Mouse (Mus musculus) embryonic facial prominence, embryonic 13.5 days (tissue): ENCODE data around the gene Dchs2. TPM values are rescaled to one million over a fixed set of nuclear protein-coding genes. Genes with fewer than 3 reads are reported as not detected.

Experiments
- ATAC-seq: fragments of 200-750 bp; cut with Nextera tagmentation; 2 replicates; pipeline ENCODE4 v1.8.0; 2017; ENCODE audit warnings: low read depth; ENCODE audit not compliant: insufficient number of reproducible peaks, insufficient read depth, low FRiP score, low TSS enrichment
- H3K27ac ChIP-seq: fragments of 300-500 bp; sonication (generic); 2 replicates; pipeline ENCODE4 v1.5.1; 2015; ENCODE audit warnings: moderate library complexity, mild to moderate bottlenecking, inconsistent platforms
- H3K27me3 ChIP-seq: fragments of 300-500 bp; sonication (generic); 2 replicates; pipeline ENCODE4 v1.6.1; 2015; ENCODE audit warnings: mild to moderate bottlenecking, inconsistent platforms
- H3K36me3 ChIP-seq: fragments of 300-500 bp; sonication (generic); 2 replicates; pipeline ENCODE4 v1.6.1; 2015; ENCODE audit warnings: mild to moderate bottlenecking, inconsistent platforms
- H3K4me1 ChIP-seq: fragments of 300-500 bp; sonication (generic); 2 replicates; pipeline ENCODE4 v1.6.1; 2015; ENCODE audit warnings: inconsistent platforms
- H3K4me2 ChIP-seq: fragments of 300-500 bp; sonication (generic); 2 replicates; pipeline ENCODE4 v1.6.1; 2015; ENCODE audit warnings: moderate library complexity, mild to moderate bottlenecking, inconsistent platforms
- H3K4me3 ChIP-seq: fragments of 300-500 bp; sonication (generic); 2 replicates; pipeline ENCODE4 v1.5.1; 2015; ENCODE audit warnings: mild to moderate bottlenecking, inconsistent platforms
- H3K9ac ChIP-seq: fragments of 300-500 bp; sonication (generic); 2 replicates; pipeline ENCODE4 v1.6.1; 2015; ENCODE audit warnings: mild to moderate bottlenecking, inconsistent platforms
- H3K9me3 ChIP-seq: fragments of 300-500 bp; sonication (generic); 2 replicates; pipeline ENCODE4 v1.6.1; 2016; ENCODE audit warnings: inconsistent platforms
- WGBS: fragments of 180-500 bp; shearing (Covaris S2); methylation state at CpG from one replicate; pipeline ENCODE4 v1.1.7; 2015; ENCODE audit warnings: mixed read lengths; 5-methylcytosine and 5-hydroxymethylcytosine counted together
- polyA plus RNA-seq: library from polyadenylated mRNA; unstranded; fragments of >200 nt; fragmentation: Nextera tagmentation; extraction: Ambion mirVana; gene quantifications from 2 replicates; pipeline ENCODE4 v1.2.1, GENCODE M21; 2015

The Dchs2 gene
- polyA plus RNA-seq, result 0.35 and 0.51 TPM in 2 replicates

DNA sequence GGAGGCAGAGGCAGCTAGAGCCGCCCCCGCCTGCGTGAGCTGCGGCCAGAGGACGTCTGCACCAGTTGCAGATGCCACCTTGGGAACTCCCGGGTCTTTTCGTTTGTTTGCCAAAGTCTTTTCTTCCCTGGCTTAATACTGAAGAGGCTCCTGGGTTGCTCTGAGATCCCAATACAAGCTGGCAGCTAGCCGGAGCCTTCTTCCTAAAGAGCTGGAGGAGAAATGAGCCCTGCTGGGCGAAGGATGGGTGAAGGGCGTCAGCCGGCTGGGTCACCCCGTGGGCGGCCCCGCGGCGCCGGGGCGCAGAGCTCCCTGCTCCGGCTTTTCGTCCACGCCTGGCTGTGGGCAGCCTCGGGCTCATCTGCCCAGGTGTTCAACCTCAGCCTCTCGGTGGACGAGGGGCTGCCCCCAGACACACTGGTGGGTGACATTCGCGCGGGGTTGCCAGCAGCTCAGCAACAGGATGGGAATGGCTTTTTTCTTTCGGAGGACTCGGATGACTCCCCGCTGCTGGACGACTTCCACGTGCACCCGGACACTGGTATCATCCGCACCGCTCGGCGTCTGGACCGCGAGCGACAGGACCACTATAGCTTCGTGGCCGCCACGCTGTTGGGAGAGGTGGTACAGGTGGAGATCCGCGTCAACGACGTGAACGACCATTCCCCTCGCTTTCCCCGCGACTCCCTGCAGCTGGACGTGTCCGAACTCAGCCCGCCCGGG is at the start of gene Dchs2:
Dchs2 (plus strand) TSS at position 223 of the 723 bp plus-strand sequence.
- ATAC-seq, result no peak; the same call in 1 of the 2 replicates
- WGBS, result under 1% methylated on average over 55 of the region's 55 CpGs

DNA sequence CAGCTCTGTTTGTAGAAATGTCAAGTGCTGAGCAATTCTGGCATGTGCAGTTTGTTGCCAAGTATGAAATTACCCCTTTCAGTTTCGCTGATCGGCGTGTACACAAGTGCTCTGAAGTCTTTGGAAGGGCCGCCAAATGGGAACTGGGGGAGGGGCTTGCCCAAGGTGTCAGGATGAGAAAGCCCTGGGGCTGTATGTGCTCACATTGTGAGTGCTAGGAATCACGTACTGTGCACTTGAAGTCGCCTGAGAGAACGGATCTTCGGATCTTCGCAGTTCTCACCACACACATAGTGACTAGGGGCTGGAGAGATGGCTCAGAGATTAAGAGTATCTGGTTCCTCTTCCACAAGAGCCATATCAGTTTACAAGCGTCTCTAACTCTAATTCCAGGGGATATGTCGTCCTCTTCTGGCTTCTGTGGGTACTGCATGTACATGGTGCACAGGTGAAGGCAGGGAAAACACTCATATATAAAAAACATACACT is 47.1 kb upstream of the Dchs2 start:
- peak overlapping the region; percentile 34 for H3K4me3 ChIP-seq
- ATAC-seq, result peak; percentile 72
- H3K27me3 ChIP-seq, result no peaks in the 10 kb centered on the region
- no peaks in the 10 kb centered on the region for H3K36me3 ChIP-seq
- H3K27ac ChIP-seq, result no peak overlapping the region
- peaks cover 8% of the 10 kb centered on the region for H3K4me1 ChIP-seq
- 0 out of 2 replicates have a peak overlapping the region, but pooled peaks have one; percentile 11 for H3K9ac ChIP-seq
- H3K4me2 ChIP-seq, result peak overlapping the region; percentile 60
- WGBS, result 3% methylated on average over 11 of the region's 11 CpGs
- H3K9me3 ChIP-seq, result no peaks in the 10 kb centered on the region

More for the DNA sequence above, at the start of gene Dchs2:
- Histone ChIP-seq H3K27me3 (peaks cover 80% of the 10 kb centered on the region), H3K4me3 (peak within 1 kb of the TSS; percentile 54), H3K4me1 (peaks cover 24% of the 10 kb centered on the region), H3K4me2 (peak within 1 kb of the TSS; percentile 95), H3K9ac (peak within 1 kb of the TSS; percentile 61), H3K27ac (no peak within 1 kb of the TSS), H3K9me3 (no peaks in the 10 kb centered on the region), H3K36me3 (no peaks in the 10 kb centered on the region)

DNA sequence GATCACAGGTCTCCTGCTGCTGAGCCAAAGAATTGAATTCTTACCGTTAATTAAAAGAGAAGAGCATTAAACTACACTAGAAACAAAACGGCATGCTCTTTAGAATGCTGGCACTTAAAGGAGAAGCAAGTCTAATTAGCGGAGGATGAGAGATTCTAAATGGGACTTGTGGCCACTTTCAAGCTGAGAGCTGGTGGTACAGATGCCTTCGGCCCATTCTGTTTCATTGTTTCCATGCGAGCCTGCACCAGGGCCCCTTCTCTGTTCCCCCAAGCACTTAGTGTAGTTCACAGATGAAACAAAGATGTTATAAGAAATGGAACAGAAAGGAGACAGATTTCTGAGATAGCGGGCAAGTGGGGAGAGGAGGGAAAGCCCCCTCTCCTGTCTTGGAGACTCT is 30.2 kb upstream of the Dchs2 start:
- Histone ChIP-seq H3K4me1 (0 out of 2 replicates have a peak, but pooled peaks cover 4% of the 10 kb centered on the region), H3K9me3 (no peaks in the 10 kb centered on the region), H3K36me3 (no peaks in the 10 kb centered on the region), H3K4me3 (no peak overlapping the region), H3K9ac (no peak overlapping the region), H3K27me3 (peaks cover 7% of the 10 kb centered on the region), H3K27ac (no peak overlapping the region), H3K4me2 (no peak overlapping the region)
- no peak for ATAC-seq
- WGBS, result 59% methylated on average over 6 of the region's 6 CpGs

DNA sequence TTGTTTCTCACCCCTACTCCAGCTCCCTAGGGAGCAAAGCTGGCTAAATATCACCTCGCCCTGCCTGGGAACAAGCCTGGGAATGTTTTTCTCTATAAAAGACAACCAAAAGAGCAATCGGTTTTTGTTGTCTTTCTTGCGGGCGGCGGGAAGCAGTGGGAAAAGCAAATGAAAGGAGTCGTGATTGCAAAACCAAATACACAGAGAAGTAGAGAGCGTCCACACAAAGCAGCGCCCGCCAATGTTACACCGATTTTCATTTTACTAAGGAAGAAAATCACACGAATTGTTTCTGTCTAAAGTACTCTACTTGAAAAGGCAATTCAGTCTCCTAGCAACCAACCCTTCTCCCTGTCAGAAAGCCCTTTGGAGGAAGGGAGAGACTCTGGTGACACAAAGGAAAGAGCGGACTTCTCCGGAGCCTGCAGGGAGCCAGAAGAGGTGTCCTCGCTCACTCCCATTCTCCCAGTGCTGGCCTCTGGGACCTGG is 29.2 kb upstream of the Dchs2 start:
- 20% methylated on average over 14 of the region's 14 CpGs for WGBS
- H3K27me3 ChIP-seq, result peaks cover 7% of the 10 kb centered on the region
- peak overlapping the region; percentile 36; the same call in 1 of the 2 replicates for H3K9ac ChIP-seq
- H3K4me1 ChIP-seq, result 0 out of 2 replicates have a peak, but pooled peaks cover 4% of the 10 kb centered on the region
- peak overlapping the region; percentile 20 for H3K4me3 ChIP-seq
- no peaks in the 10 kb centered on the region for H3K36me3 ChIP-seq
- peak overlapping the region; percentile 51 for H3K4me2 ChIP-seq
- no peak overlapping the region for H3K27ac ChIP-seq
- ATAC-seq, result no peak
- no peaks in the 10 kb centered on the region for H3K9me3 ChIP-seq

DNA sequence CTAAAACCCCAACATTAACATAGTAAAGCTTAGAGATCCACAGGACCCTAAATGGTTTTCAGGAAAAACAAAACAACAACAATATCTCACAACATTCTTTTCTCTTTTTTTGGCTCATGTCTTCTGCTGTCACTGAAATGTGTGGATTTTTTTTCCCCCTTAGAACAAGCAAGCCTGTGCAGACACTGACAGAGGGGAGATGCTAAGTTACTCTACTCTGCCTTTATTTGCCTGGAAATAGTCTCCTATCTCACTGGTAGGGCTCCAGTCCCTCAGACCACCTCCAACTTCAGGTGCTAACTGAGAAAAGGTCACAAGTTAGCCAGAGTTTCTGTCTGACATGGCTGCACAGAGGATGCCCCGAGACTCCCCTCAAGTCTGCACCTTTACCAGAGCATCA is 28.6 kb upstream of the Dchs2 start:
- Histone ChIP-seq H3K9me3 (no peaks in the 10 kb centered on the region), H3K4me2 (peak overlapping the region; percentile 51), H3K4me3 (no peak overlapping the region), H3K4me1 (0 out of 2 replicates have a peak, but pooled peaks cover 4% of the 10 kb centered on the region), H3K36me3 (no peaks in the 10 kb centered on the region), H3K9ac (peak overlapping the region; percentile 36; the same call in 1 of the 2 replicates), H3K27ac (no peak overlapping the region), H3K27me3 (peaks cover 7% of the 10 kb centered on the region)
- 89% methylated on average over 1 of the region's 1 CpGs for WGBS
- no peak for ATAC-seq

DNA sequence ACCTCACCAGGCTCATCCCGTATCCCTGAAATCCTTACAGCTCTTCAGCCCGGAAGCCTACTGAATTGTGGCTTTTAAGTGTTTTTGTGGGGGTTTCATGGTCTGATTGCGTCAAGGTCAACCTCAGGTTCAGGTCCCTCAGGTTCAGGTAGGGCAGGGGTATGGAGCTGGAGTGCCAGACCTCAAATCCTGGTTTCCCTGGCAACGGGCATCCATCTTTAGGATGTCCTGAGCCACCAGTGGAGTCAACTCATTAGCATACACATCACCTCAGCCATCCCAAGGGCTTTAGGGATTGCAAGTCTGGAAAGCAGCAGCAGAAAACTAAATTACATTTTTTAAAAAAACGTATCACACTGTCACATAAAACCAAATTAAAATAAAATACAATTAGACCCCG is 28.1 kb upstream of the Dchs2 start:
- no peak overlapping the region for H3K4me2 ChIP-seq
- H3K27me3 ChIP-seq, result peaks cover 7% of the 10 kb centered on the region
- H3K9ac ChIP-seq, result no peak overlapping the region
- H3K36me3 ChIP-seq, result no peaks in the 10 kb centered on the region
- 75% methylated on average over 6 of the region's 6 CpGs for WGBS
- H3K9me3 ChIP-seq, result no peaks in the 10 kb centered on the region
- ATAC-seq, result no peak
- H3K4me1 ChIP-seq, result 0 out of 2 replicates have a peak, but pooled peaks cover 4% of the 10 kb centered on the region
- H3K27ac ChIP-seq, result no peak overlapping the region
- H3K4me3 ChIP-seq, result no peak overlapping the region

DNA sequence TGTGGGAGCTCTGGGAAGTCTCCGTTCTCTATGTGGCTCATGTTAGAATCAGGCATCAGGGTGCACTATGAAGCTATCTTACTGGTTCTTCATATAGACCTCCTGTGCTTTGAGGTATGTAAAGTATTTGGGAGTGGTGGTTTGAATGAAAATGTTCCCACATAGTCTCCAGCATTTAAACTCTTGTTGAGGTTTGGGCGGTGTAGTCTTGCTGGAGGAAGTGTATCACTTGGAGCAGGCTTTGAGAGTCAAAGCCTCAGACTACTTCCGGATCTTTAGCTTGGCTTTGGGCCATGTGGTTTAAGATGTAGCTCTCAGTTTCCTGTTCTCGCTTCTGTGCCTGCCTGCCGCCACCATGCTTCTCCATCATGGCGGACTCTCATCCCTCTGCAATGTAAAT is 25.5 kb upstream of the Dchs2 start:
- no peak overlapping the region for H3K4me3 ChIP-seq
- H3K9ac ChIP-seq, result no peak overlapping the region
- WGBS, result 80% methylated on average over 6 of the region's 6 CpGs
- no peak overlapping the region for H3K27ac ChIP-seq
- H3K27me3 ChIP-seq, result peaks cover under 1% of the 10 kb centered on the region; the same call in 1 of the 2 replicates
- 0 out of 2 replicates have a peak, but pooled peaks cover 4% of the 10 kb centered on the region for H3K4me1 ChIP-seq
- H3K9me3 ChIP-seq, result no peaks in the 10 kb centered on the region
- H3K36me3 ChIP-seq, result no peaks in the 10 kb centered on the region
- no peak overlapping the region for H3K4me2 ChIP-seq
- no peak for ATAC-seq

DNA sequence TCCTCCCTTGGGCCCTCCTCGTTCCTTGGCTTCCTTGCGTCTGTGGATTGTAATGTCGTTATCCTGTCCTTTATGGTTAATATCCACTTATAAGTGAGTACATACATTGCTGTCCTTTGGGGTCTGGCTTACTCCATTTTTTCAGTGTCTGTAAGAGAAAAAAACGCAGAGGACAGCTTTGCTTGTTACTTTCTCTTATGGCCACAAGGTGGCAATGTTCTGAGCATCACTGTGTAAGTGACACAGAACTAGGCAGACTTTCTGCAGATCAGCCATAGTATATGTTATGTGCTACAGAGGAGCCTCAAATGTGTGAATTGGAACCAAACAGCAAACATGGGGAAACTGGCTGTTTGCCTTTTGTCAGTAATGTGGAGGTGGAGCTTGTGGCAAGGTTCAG is 17.6 kb upstream of the Dchs2 start:
- H3K36me3 ChIP-seq, result no peaks in the 10 kb centered on the region
- no peak overlapping the region for H3K27ac ChIP-seq
- 28% methylated on average over 4 of the region's 4 CpGs for WGBS
- no peak overlapping the region for H3K9ac ChIP-seq
- H3K27me3 ChIP-seq, result peaks cover 39% of the 10 kb centered on the region
- H3K4me1 ChIP-seq, result peaks cover 21% of the 10 kb centered on the region
- ATAC-seq, result no peak
- no peak overlapping the region for H3K4me3 ChIP-seq
- no peaks in the 10 kb centered on the region for H3K9me3 ChIP-seq
- no peak overlapping the region for H3K4me2 ChIP-seq

DNA sequence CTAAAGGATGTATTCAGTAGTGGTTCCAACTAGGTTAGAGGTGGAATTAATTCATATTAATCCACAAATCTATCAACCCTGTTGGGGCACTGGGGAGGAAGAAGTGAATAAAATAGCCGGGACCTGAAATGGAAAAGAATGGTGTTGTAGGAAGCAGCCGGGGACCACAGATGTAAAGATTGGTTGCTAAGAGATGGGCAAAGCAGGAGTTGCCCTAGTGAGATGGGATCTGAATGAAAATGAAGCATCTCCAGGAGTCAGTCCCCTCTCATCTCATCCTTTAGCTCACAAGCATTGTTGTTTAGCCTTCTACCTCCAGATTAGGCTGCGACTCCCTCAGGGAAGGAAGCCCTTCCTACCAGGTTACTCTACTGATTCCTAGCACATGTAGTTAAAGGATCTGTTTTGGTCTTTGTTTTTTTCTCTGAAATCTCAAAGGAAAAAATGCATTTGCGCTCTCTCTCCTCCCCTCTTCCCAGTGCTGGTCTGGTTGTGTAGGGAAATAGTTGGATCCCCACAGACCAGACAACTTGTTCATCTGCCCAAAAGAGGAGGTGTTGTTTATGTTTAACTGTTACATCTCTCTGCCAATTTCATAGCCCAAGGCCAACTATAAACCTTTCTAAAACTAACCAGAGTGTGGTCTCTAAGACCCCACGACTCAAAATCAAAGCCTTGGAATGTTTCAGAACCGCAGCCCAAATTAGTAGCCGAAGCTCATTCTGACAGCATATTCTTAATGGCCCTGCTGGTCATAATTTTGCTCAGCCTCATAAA is 16.1 kb upstream of the Dchs2 start:
- Histone ChIP-seq H3K36me3 (no peaks in the 10 kb centered on the region), H3K9ac (no peak overlapping the region), H3K27me3 (peaks cover 39% of the 10 kb centered on the region), H3K27ac (no peak overlapping the region), H3K9me3 (no peaks in the 10 kb centered on the region), H3K4me2 (no peak overlapping the region), H3K4me1 (peaks cover 23% of the 10 kb centered on the region), H3K4me3 (no peak overlapping the region)
- ATAC-seq, result no peak
- 41% methylated on average over 7 of the region's 7 CpGs for whole genome bisulfite sequencing

DNA sequence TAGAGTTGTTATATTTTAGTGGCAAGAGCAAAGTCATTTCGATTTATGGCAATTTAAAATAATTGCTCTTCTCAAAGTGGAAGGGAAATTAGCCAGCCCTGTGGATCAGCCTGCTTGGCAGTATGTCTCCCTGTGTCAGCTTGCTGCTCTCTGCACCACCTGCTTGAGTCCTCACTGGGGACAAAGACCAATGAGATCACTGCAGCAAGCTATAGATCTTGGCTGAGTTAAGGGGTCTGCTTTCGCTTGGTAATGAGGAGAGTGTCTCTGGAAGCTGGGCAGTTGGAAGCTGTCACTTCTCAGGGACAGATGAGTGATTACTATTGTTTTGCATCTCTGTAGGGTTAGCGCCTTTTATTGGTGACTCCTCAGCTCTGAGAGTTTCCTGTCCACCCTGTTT is 14.9 kb upstream of the Dchs2 start:
- no peaks in the 10 kb centered on the region for H3K36me3 ChIP-seq
- H3K9ac ChIP-seq, result no peak overlapping the region
- H3K4me3 ChIP-seq, result no peak overlapping the region
- WGBS, result 22% methylated on average over 3 of the region's 3 CpGs
- H3K27me3 ChIP-seq, result peaks cover 39% of the 10 kb centered on the region
- H3K27ac ChIP-seq, result no peak overlapping the region
- ATAC-seq, result no peak
- no peaks in the 10 kb centered on the region for H3K9me3 ChIP-seq
- H3K4me1 ChIP-seq, result peaks cover 29% of the 10 kb centered on the region
- H3K4me2 ChIP-seq, result no peak overlapping the region

DNA sequence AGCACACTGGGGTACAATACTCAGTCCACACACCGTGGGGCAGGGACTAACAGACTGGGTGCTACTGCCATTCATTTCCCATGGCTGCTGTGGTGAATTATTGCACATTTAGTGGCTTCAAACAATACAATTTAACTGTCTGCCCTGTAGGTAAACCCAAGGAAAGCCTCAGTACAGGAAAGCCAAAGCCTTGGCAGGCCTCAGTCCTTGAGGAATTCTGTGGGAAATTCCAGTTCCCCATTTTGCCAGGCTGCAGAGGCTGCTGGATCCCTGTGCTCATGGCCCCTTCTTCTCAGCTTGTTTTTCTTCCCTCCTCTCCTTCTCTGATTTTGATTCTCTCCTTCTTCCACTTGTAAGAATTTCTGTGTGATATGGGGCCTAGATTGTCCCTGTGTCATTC is 12.8 kb upstream of the Dchs2 start:
- 53% methylated on average over 1 of the region's 1 CpGs for WGBS
- Histone ChIP-seq H3K9ac (no peak overlapping the region), H3K4me2 (no peak overlapping the region), H3K36me3 (no peaks in the 10 kb centered on the region), H3K4me3 (no peak overlapping the region), H3K4me1 (peaks cover 29% of the 10 kb centered on the region), H3K27me3 (peaks cover 37% of the 10 kb centered on the region), H3K27ac (no peak overlapping the region), H3K9me3 (no peaks in the 10 kb centered on the region)
- ATAC-seq, result no peak
